Mouse (Mus musculus) kidney, postnatal 14 days (tissue): ENCODE results near the gene Rpl13a.
A peak's percentile ranks its signal among the peaks of the same experiment; 100 is the strongest.
"Not testable (repeated sequence)": the region's sequence is repeated elsewhere in the genome, so short reads cannot be mapped to it uniquely, and the experiment has no call there.

ENCODE experiments used
- DNase-seq: peaks from one replicate; pipeline ENCODE4 v3.0.0; 2022; ENCODE audit warnings: mixed read lengths

Rpl13a gene

DNA sequence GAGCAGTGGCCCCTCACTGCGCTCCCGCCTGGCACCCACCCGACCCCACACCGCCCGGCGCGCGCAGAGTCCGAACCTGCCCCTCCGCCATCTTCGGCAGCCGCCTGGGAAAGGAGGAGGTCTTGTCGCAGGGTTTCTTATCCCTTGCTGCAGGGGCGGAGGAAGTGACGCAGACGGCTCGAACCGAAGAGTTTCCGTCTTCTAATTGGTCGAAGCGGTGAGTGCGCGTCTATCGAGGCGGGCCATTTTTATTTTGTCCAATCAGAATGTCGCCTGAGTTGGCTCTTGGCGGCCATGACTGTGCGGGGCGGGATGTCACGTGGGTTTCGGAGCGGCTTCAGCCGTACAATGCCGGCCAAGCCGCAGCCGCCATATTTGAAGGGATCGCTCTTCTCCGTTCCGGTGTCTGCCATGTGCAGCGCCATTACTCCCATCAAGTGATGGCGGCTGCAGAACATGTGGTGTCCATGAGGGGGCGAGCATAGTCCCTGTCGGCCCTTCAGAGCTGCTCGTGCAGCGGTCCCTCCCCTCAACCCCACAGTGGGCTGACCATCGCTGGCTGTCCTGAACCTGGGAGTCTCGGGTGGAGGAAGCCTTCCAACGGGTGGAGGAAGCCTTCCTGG, at the start of gene Rpl13a:
Gene Rpl13a, minus strand, starts transcription at position 138 of the 623 bp plus-strand sequence.
- peak; percentile 99 for DNase-seq

GRCm38 (mm10) chr7:45176356-45176755, 47.8 kb upstream of the Rpl13a start:
- DNase-seq: no peak

- no peak for DNase-seq
These were observed 47.4 kb upstream of the Rpl13a start for GRCm38 (mm10) chr7:45175929-45176328.

DNA sequence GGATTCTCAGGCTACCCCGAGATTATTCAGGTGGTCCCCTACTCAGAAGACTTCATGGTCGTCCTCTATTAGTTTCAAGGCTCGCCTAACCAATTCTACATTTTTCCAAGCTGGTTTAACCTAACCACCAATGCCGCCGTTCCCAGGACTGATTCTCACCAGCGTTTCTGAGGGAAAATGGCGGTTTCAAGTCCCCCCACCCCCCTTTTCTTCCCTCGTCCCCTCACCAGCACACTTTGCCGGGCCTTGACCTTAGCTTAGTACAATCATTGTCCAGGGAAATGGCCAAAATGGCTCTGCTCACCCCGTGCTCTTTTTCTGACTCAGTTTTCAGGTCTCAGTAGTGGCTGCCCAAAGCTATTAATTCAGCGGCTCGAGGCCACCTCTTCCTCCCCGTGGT, 46.8 kb upstream of the Rpl13a start:
- DNase-seq: no peak

GRCm38 (mm10) chr7:45174567-45175280, 46.2 kb upstream of the Rpl13a start:
- DNase-seq: no peak

- DNase-seq: not testable (repeated sequence)
These were observed 45.2 kb upstream of the Rpl13a start for GRCm38 (mm10) chr7:45173772-45174171.

GRCm38 (mm10) chr7:45172974-45173373, 44.4 kb upstream of the Rpl13a start:
- DNase-seq: no peak

GRCm38 (mm10) chr7:45169495-45169894, 40.9 kb upstream of the Rpl13a start:
- no peak for DNase-seq

DNA sequence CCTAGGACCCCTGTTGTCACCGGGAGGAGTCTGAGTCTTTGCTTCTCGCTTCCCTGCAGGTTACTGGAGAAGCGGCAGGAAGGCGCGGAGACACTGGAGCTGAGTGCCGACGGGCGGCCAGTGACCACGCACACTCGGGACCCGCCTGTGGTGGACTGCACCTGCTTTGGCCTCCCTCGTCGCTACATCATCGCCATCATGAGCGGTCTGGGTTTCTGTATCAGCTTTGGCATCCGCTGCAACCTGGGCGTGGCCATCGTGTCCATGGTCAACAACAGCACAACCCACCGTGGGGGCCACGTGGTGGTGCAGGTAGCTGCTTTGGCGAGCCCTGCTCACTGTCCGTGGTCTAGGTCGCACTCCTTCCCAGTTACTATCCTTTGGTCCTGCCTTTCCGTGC, 40.1 kb upstream of the Rpl13a start:
- DNase-seq: no peak

DNA sequence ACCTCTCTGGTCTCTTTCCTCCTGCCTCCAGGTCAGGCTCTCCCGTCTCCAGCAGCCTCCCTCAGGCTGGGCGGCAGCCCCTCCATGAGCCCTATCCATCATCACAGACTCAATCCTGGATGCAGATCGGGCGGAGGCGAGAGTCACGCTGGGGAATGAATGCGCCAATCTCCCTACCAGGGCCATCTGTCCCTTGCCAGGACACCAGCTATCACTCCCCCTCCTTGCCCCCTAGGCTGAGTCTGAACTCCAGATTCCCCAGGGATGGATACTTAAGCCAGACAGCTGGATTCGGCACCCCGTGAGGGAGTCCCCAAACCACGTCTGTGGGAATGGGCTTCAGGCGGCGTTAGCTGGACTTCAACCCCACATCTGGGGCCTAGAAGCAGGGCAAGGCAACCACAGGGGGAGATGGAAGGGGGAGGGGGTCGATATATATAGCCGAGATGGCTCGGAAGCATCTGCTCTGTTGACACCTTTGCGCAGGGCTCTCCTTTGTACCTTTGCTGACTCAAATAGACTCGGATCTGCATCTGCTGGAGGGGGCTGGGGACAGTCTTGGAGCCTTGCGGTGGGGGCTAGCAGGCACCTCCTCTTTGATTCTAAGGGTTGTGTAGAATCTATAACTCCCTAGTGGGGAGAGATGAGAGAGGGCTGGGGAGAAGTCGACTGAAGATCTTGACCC, 39.3 kb upstream of the Rpl13a start:
- no peak for DNase-seq

DNA sequence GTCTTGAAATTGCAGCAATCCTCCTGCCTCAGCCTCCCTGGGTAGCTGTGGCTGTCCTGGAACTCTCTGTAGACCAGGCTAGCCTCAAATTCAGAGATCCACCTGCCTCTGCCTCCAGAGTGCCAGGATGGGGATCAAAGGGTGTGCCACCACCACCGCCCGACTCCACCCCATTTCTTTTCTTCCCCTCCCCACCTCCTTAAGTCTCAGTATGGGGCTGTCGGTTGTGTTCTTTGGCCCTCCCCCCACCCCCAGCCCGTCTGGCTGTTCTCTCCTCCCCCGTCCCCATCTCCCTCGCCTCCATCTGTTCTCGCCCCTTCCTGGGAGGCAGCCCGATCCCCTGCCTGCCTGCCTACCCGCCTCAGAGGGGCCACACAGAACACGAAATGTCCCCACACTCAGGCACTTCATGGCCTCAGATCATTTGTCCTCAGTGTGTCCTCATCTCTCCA, 38.4 kb upstream of the Rpl13a start:
- DNase-seq: no peak

DNA sequence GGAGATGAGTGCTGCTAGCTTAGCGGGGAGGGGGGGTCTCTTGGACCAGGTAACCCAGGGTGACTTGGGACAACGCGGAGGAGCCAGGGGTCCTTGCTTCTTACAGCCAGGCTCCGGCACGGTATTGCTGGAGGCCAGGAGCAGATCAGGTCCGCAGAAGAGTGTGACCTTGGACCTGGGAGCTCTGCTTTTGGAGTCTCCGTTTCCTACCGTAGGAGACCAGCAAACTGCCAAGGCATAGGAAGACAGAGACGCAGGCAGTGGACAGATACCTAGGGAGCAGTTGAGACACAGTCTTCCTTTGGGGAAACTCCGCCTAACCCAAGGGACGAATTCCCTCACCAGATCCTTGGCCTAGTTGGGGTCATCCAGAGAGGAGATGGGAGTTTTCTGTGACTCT, 37.1 kb upstream of the Rpl13a start:
- no peak for DNase-seq

GRCm38 (mm10) chr7:45164833-45165232, 36.3 kb upstream of the Rpl13a start:
- DNase-seq: no peak

GRCm38 (mm10) chr7:45163735-45164490, 35.4 kb upstream of the Rpl13a start, which contains the start of gene Slc17a7:
Gene Slc17a7 (plus strand): TSS chr7:45163949.
- DNase-seq: peak; percentile 60

DNA sequence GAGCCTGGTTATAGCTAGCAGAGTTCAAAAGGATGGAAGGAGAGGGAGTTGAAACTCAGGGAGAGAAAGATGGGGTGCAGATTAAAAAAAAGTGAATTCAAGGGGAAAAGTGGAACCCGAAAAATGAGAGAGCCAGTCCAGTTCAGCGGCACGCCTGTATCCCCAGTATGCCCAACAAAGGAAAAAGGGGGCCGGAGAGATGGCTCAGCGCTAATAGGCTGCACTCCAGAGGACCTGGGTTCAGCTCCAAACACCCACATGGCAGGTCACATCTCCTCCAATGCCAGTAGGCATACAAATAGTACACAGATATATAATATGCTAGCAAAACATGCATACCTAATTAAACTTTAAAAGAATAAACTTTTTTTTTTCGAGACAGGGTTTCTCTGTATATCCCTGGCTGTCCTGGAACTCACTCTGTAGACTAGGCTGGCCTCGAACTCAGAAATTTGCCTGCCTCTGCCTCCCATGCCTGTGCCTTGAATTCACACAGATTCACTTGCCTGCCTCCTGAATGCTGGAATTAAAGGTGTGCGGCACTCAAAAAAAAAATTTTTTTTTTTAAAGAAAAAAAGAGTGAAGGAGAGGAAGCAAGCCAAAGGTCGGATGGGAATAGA, 34.5 kb upstream of the Rpl13a start:
- no peak for DNase-seq

- no peak for DNase-seq
These were observed 34.0 kb upstream of the Rpl13a start for GRCm38 (mm10) chr7:45162551-45162950.

DNA sequence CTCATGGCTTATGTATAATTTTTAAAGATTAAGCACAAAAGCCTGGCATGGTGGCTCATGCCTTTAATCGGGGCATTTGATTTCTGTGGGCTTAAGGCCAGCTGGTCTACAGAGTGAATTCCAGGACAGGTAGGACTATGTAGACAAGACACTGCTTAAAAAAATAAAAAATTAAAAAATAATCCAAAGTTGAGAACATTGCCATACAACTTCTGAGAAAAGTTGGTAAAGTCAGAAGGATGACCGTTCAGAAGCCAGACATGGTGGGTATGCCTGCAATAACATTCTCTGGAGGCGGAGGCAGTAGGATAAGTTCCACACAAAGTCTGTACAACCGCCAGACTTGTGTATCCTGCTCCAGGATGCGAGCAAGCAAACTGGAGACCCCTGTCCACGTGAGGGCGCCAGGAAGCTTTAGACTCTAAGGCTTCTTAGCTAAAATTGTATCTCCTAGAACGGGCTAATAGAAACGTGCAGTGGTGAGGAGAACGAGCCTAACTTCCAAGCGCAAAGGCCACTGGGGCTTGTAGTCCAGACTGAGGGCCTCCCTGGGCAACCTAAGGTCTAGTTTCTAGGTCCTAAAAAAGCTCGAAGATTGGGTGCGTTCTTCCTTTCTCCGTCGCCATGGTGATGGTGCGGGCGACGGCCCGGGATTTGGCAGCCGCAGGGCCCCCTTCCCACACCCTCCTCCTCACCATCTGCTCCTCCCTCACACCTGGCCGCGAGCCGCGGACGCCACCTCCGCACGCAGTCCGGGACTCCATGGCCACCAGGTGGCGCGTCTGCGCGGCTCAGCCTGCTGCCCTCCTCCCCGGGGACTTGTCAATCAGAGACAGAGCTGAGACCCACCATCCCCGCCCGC, 33.3 kb upstream of the Rpl13a start:
- peak; percentile 91 for DNase-seq

DNA sequence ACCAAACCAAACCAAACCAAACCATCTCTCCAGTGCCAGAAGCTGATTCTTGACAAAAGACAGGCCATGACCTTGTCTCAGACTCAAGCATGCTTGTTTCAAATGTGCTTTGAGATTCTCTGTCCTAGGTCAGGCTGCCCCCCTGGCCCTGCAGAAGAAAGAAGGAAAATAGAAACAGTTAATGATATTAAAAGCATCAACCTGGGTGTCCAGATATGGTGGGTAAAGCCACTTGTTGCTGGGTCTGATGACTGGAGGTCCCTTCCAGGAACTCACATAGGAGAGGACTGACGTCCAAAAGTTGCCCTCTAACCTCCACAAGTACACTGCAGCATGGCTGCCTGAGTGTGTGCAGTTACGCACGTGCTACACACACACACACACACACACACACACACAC, 32.3 kb upstream of the Rpl13a start:
- DNase-seq: no peak

DNA sequence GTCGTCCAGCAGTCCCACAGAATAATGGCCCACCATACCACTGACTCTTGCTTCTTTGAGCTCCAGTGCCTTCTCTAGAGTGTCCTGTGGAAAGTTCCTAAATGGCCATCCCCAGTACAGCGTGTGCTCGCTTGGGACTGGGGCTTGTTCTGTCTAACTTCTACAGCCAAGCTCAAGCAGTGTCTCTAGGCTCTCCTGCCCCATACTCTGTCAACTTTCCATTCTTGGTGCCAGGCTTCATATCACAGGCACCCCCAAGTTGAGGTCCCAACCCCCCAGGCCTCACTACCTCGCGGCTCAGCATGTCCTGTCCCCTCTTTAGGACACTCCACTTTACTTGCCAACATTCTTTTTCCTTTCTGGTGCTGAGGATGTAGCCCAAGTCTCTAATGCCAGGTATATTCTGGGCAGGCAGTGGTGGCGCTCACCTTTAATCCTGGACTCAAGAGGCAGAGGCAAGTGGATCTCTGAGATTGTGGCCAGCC, 31.8 kb upstream of the Rpl13a start:
- no peak for DNase-seq

DNA sequence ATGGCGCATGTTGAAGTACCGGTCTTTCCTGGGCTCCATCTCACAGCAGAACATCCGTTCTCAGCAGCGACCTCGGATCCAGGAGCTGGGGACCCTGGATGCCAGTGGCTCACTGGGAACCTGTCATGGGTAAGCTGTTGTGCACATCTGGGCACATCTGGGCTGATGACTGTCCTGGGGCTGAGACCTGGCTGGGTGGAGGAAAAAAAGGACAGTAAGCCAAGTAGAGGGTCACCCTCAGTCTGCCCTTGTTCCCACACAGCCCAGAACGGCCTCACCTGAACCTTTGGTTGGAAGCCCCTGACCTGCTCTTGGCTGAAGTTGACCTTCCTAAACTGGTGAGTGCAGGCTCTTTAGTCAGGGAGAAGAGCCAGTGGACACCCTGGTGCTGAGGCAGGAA, 30.4 kb upstream of the Rpl13a start:
- no peak for DNase-seq

DNA sequence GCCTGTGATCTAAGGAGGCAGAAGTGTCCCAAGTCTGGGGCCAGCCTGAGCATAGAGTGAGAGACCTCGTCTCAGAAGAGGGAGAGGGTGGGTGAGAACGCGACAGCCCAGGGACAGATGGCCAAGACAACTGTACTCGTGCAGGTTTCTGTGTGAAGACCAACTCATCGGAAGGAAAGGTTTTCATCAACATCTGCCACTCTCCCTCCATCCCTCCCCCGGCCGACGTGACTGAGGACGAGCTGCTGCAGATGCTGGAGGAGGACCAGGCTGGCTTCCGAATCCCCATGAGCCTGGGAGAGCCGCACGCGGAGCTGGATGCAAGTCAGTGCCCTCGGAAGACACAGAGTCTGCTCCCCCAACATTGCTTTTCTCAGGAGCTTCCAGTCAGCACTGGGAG, 28.9 kb upstream of the Rpl13a start:
- no peak for DNase-seq

- DNase-seq: no peak
These were observed 27.6 kb upstream of the Rpl13a start for GRCm38 (mm10) chr7:45156206-45156605.
